Mouse (Mus musculus): ENCODE results near the gene Cnnm2.

Cnnm2 gene

DNA sequence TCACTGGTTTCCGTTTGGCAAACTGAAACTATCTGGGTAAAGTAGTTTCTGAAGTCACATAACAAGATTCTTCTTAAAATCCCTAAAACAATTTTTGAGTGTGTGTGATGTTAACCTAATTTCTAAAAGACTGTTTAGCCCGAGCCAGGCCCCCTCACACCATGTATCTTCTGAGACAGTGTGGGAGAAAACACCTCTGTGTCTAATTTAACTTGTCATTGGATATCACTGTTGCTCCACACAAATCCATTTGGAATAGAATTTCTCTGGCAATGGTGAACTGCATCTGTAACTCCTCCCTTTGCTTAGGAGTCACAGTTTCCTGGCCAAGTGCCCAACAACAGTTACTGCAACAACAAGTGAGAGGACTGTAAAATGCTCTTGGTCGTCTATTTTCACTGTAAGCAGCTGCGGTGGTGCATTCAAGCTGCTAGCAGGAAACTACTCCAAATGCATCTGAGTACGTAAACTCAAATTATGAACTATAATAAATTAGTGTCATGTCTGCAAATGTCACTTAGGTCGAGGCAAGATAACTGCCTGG is 167.7 kb downstream of the Cnnm2 start:
- DNase-seq, result peak; percentile 45

Measured in right cerebral cortex, adult 18-20 months (tissue).